Comparison of ENCODE assay signal across 10 mouse cellular contexts in the genomic region with DNA sequence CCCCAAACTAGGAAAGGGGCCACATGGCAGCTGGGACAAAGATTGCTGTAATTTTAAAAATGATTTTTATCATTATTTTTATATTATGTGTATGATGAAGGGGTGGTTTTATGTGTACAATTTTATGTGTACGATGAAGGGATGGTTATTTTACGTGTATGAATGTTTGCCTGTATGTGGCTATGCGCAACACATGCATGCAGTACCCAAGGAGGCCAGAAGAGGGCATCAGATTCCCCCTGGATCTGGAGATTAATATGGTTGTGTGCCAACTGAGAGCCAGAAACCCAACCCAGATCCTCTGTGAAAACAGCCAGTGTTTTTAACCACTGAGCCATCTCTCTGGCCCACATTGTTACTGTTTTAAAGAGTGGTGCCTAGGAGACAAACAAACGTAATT.
DNase-seq lines count a peak whose midpoint lies in the region; ATAC-seq and TF ChIP-seq lines count a peak whose summit lies in the region.
"Had no signal": no experiment of that assay in that cellular context is flagged by ENCODE, and none has a peak within 500 bp of the region (broad histone marks: within the 10 kb centered on the region; RNA-seq: fewer than 3 reads in every experiment).

No protein-coding gene starts in this region.

- no peaks in the 10 kb centered on the region for H3K9me3 ChIP-seq in forebrain, postnatal 0 days (ENCODE audit: low read length)
- no peaks in the 10 kb centered on the region for H3K9me3 ChIP-seq in forebrain, embryonic 15.5 days
- H3K9me3 ChIP-seq in lung, embryonic 14.5 days (ENCODE audit: low read depth, low read length), result peaks cover 4% of the 10 kb centered on the region; the same call in 1 of the 2 replicates
- no peaks in the 10 kb centered on the region for H3K9me3 ChIP-seq in kidney, embryonic 16.5 days (ENCODE audit: low read length)
- H3K9me3 ChIP-seq: neural tube, embryonic 15.5 days had no signal

- no peak for DNase-seq in forebrain, postnatal 0 days
- DNase-seq in lung, embryonic 14.5 days, result peak; percentile 19
- no peak for DNase-seq in lung, postnatal 36 days
- DNase-seq in induced T-regulatory cell, adult 2 months (ENCODE audit: low read depth), result peak; percentile 40
- DNase-seq in spleen, postnatal 4 days (ENCODE audit: low spot score in 2 of 2), result peak; percentile 63 to 78
- DNase-seq in gastrocnemius, postnatal 4 days (ENCODE audit: low spot score in 2 of 2), result no peak

- no peaks in the 10 kb centered on the region for H3K27me3 ChIP-seq in forebrain, postnatal 0 days (ENCODE audit: insufficient read depth, low read length)
- no peaks in the 10 kb centered on the region for H3K27me3 ChIP-seq in forebrain, embryonic 15.5 days
- no peaks in the 10 kb centered on the region for H3K27me3 ChIP-seq in lung, embryonic 14.5 days (ENCODE audit: insufficient read depth, low read length)
- no peaks in the 10 kb centered on the region for H3K27me3 ChIP-seq in kidney, embryonic 16.5 days (ENCODE audit: insufficient read depth, low read length)
- H3K27me3 ChIP-seq: neural tube, embryonic 15.5 days had no signal

- no peak overlapping the region for H3K27ac ChIP-seq in forebrain, postnatal 0 days (ENCODE audit: low read depth, low read length)
- H3K27ac ChIP-seq in forebrain, embryonic 15.5 days (replicated peaks), result no peak overlapping the region
- peak overlapping the region; percentile 60; the same call in 1 of the 2 replicates for H3K27ac ChIP-seq in lung, embryonic 14.5 days (ENCODE audit: low read depth)
- H3K27ac ChIP-seq in kidney, embryonic 16.5 days (ENCODE audit: low read length), result no peak overlapping the region
- H3K27ac ChIP-seq: hindbrain, embryonic 14.5 days; neural tube, embryonic 15.5 days had no signal

- no peak overlapping the region for H3K4me2 ChIP-seq in forebrain, postnatal 0 days (ENCODE audit: low read depth)
- H3K4me2 ChIP-seq in forebrain, embryonic 15.5 days (replicated peaks), result no peak overlapping the region
- H3K4me2 ChIP-seq in lung, embryonic 14.5 days, result no peak overlapping the region
- H3K4me2 ChIP-seq in kidney, embryonic 16.5 days (replicated peaks; ENCODE audit: low read depth, low read length), result no peak overlapping the region
- H3K4me2 ChIP-seq: hindbrain, embryonic 14.5 days; neural tube, embryonic 15.5 days had no signal

- no peaks in the 10 kb centered on the region for H3K4me1 ChIP-seq in forebrain, postnatal 0 days (ENCODE audit: insufficient read depth)
- H3K4me1 ChIP-seq in forebrain, embryonic 15.5 days, result no peaks in the 10 kb centered on the region
- H3K4me1 ChIP-seq in lung, embryonic 14.5 days (ENCODE audit: insufficient read depth), result no peaks in the 10 kb centered on the region
- peaks cover 6% of the 10 kb centered on the region for H3K4me1 ChIP-seq in kidney, embryonic 16.5 days (ENCODE audit: insufficient read depth, low read length)

- WGBS in forebrain, postnatal 0 days, result 94% methylated on average over 4 of the region's 4 CpGs
- 97% methylated on average over 4 of the region's 4 CpGs for WGBS in forebrain, embryonic 15.5 days
- WGBS in lung, embryonic 14.5 days, result 89% methylated on average over 4 of the region's 4 CpGs
- WGBS in kidney, embryonic 16.5 days, result 94% methylated on average over 4 of the region's 4 CpGs

- no peak for ATAC-seq in forebrain, postnatal 0 days
- ATAC-seq in forebrain, embryonic 15.5 days (replicated peaks), result no peak
- no peak for ATAC-seq in lung, embryonic 14.5 days (ENCODE audit: insufficient read depth)
- no peak for ATAC-seq in kidney, embryonic 16.5 days (ENCODE audit: low FRiP score, low TSS enrichment)

- peak; percentile 41 for TF ChIP-seq CTCF in forebrain, postnatal 0 days (IDR thresholded peaks at IDR 0.05; ENCODE audit: low read depth)
- peak; percentile 48 for TF ChIP-seq CTCF in lung, embryonic 14.5 days (IDR thresholded peaks at IDR 0.05; ENCODE audit: low read depth)

- H3K4me3 ChIP-seq in forebrain, postnatal 0 days (ENCODE audit: low read depth, low read length), result no peak overlapping the region
- no peak overlapping the region for H3K4me3 ChIP-seq in forebrain, embryonic 15.5 days
- H3K4me3 ChIP-seq in lung, embryonic 14.5 days (ENCODE audit: low read depth, low read length), result no peak overlapping the region
- H3K4me3 ChIP-seq in kidney, embryonic 16.5 days (ENCODE audit: low read length), result no peak overlapping the region
- H3K4me3 ChIP-seq: neural tube, embryonic 15.5 days had no signal

- no peak overlapping the region for H3K9ac ChIP-seq in forebrain, postnatal 0 days
- no peak overlapping the region for H3K9ac ChIP-seq in forebrain, embryonic 15.5 days (replicated peaks)
- H3K9ac ChIP-seq in lung, embryonic 14.5 days, result no peak overlapping the region
- H3K9ac ChIP-seq in kidney, embryonic 16.5 days (replicated peaks; ENCODE audit: low read length), result no peak overlapping the region
- H3K9ac ChIP-seq: hindbrain, embryonic 14.5 days; neural tube, embryonic 15.5 days had no signal

- no peaks in the 10 kb centered on the region for H3K36me3 ChIP-seq in forebrain, postnatal 0 days (ENCODE audit: insufficient read depth)
- H3K36me3 ChIP-seq in forebrain, embryonic 15.5 days, result no peaks in the 10 kb centered on the region
- H3K36me3 ChIP-seq in lung, embryonic 14.5 days (ENCODE audit: insufficient read depth), result no peaks in the 10 kb centered on the region
- no peaks in the 10 kb centered on the region for H3K36me3 ChIP-seq in kidney, embryonic 16.5 days (ENCODE audit: insufficient read depth, low read length)
- H3K36me3 ChIP-seq: neural tube, embryonic 15.5 days had no signal

Comparison
In these comparisons a context has a peak if more than half of its experiments do, and no peak if none do; other contexts are left out.
1. DNase-seq: peak in lung, embryonic 14.5 days (single experiment), induced T-regulatory cell, adult 2 months (single experiment) and spleen, postnatal 4 days (2 of 2); none in forebrain, postnatal 0 days (single experiment), lung, postnatal 36 days (single experiment) and gastrocnemius, postnatal 4 days (0 of 2).